Mouse (Mus musculus) kidney, adult 2 months (tissue): ENCODE measurements around the gene Kif5c. TPM values are rescaled to one million over a fixed set of nuclear protein-coding genes. Genes with fewer than 3 reads are reported as not detected.

Source experiments
- DNase-seq: peaks from one replicate; pipeline ENCODE4 v3.0.0; 2021
- H3K27ac ChIP-seq: fragments of 200-500 bp; 2 replicates; pipeline ENCODE4 v1.5.1; 2012; ENCODE audit warnings: low read depth, low read length, control low read depth, inconsistent platforms; ENCODE audit not compliant: insufficient read depth
- H3K27me3 ChIP-seq: fragments of 200-500 bp; replicated peaks from 2 replicates; pipeline ENCODE4 v1.6.1; 2012; ENCODE audit warnings: mild to moderate bottlenecking, moderate library complexity, low read length, inconsistent platforms; ENCODE audit not compliant: control insufficient read depth, insufficient read depth
- H3K36me3 ChIP-seq: fragments of 200-500 bp; 2 replicates; pipeline ENCODE4 v1.6.1; 2012; ENCODE audit warnings: mild to moderate bottlenecking, moderate library complexity, low read length, inconsistent platforms; ENCODE audit not compliant: control insufficient read depth, insufficient read depth
- H3K4me1 ChIP-seq: fragments of 200-500 bp; 2 replicates; pipeline ENCODE4 v1.6.1; 2011; ENCODE audit warnings: low read length; ENCODE audit not compliant: control insufficient read depth, insufficient read depth
- H3K4me3 ChIP-seq: fragments of 200-500 bp; 2 replicates; pipeline ENCODE4 v1.5.1; 2011; ENCODE audit warnings: mild to moderate bottlenecking, low read depth, low read length, control low read depth; ENCODE audit not compliant: insufficient read depth
- CTCF ChIP-seq: fragments of 200-500 bp; conservative IDR thresholded peaks from 2 replicates; pipeline ENCODE4 v1.5.1; 2011; ENCODE audit warnings: low read depth, mild to moderate bottlenecking, control low read depth, low read length, moderate library complexity, mixed read lengths; ENCODE audit not compliant: insufficient read depth, insufficient read length
- POLR2A ChIP-seq: fragments of 200-500 bp; IDR thresholded peaks from one replicate; pipeline ENCODE4 v1.6.1; 2011; ENCODE audit warnings: low read depth, low read length, control low read depth
- WGBS: fragments of 180-500 bp; shearing (Covaris S2); methylation state at CpG from one replicate; pipeline ENCODE4 v1.1.7; 2018; 5-methylcytosine and 5-hydroxymethylcytosine counted together
- polyA plus RNA-seq: library from polyadenylated mRNA; depleted of rRNA; stranded (reverse); fragments of >200 nt; gene quantifications from 2 replicates; pipeline ENCODE4 v1.2.3, GENCODE M21; 2012; rRNA removed

Gene Kif5c
- polyA plus RNA-seq = 0.45 and 0.58 TPM in 2 replicates

DNA sequence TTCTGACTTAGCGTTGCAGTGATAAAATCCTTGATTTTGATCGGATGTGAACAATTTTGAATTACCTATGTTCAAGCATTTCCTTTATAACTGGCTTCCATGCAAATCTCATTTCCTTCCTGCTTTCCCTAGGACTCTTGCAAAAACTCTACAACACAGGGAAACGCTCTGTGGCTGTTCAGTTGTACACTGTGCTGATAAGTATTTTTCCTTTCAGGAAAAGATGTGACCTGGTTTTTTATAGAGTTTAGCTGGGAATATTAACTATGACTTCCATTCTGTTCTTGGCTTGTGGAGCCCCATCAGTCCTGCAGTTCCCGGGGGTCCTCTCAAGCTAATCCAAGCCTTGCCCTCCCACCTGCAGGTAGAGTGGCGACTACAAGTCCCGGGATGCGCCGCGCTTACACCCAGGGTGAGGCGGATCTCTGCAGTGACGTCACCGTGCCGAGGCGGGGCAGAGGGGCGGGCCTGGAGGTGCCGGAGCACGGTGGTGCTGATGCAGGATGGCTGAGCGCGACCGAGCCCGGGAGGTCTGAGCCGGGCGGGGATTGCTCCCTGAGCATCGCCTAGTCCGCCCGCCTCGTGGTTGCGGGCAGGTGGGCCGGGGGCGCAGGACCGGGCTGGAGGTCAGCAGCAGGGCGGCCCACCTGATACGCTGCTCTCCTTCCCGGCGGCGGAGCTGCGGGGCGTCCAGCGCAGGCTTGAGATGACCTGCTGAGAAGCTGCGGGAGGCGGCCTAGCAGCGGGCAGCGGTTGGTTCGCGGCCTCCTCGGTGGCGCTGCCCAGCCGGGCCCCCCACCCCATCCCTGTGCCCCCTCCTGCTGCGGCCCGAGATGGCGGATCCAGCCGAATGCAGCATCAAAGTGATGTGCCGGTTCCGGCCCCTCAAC, at the start of gene Kif5c:
Gene Kif5c (plus strand): TSS at position 470 of the 890 bp plus-strand sequence.
- Histone ChIP-seq H3K27me3 (peaks cover 4% of the 10 kb centered on the region), H3K27ac (no peak within 1 kb of the TSS), H3K36me3 (no peaks in the 10 kb centered on the region), H3K4me1 (no peaks in the 10 kb centered on the region), H3K4me3 (peak within 1 kb of the TSS; percentile 58)
- TF ChIP-seq POLR2A (no peak), CTCF (no peak)
- 4% methylated on average over 54 of the region's 54 CpGs for WGBS
- DNase-seq = peak; percentile 84

DNA sequence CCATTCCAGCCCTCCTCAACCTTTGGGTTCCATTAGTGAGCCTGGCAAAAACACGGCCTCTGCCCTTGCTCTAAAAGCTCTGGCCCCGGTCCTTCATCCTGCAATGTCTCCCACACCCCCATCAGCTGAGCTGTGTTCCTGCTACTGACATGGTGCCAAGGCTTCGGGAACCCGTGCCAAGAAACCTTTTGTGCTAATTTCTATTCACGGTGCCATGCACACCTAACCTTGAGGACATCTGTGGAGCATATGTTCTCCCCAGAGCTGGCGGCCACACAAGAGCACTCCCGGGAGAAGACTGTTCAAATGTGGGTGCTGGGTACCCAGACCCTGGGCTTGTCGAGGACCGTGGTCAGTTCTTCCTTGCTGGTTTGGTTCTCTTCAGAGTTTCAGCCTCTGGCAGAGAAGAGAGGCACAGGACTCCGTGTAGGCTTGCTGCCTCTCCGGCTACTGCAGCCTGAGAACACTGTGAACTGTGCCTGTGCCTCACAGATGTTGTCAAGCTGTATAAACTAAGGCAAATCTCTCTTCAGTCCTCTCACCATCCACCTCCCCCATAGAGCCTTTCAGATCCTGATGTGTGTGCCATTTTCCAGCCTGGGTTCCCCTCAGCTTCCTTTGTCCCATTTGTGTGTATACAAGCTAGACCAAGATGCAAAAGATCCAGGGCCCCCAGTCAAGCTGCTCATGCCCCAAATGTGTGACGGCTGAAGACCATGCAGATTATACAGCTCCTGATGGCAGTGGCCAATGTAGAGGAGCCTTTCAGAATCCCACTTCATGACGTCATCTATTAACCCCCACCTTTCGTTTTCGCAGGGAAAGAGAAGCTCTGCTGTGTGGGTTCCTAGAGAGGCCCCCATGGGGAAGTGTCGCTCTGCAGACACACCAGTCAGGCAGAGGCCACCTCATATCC, 49.0 kb upstream of the Kif5c start:
- Histone ChIP-seq H3K36me3 (no peaks in the 10 kb centered on the region), H3K4me1 (peaks cover 4% of the 10 kb centered on the region; the same call in 1 of the 2 replicates), H3K27me3 (no peaks in the 10 kb centered on the region), H3K27ac (no peak overlapping the region), H3K4me3 (no peak overlapping the region)
- TF ChIP-seq POLR2A = no peak
- TF ChIP-seq CTCF = no peak
- WGBS = 42% methylated on average over 16 of the region's 16 CpGs
- DNase-seq = peak; percentile 90

DNA sequence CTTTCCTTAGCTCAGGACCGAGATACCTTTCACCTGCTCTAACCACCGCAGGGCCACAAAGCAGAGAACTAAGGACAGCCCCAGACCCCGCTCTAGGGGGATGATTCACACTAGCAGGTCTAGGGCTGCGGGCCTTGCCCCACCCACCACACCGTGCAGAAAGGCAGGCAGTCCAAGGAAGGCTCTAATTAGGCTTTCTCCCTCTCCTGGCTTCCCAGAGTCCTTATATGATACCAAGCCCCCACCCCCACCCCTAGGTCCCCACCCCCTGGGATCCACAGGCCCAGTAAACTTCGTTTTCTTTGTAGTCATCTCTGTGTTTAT, 48.4 kb upstream of the Kif5c start:
- H3K27ac ChIP-seq = no peak overlapping the region
- H3K36me3 ChIP-seq = no peaks in the 10 kb centered on the region
- TF ChIP-seq POLR2A = no peak
- no peak for TF ChIP-seq CTCF
- peaks cover 4% of the 10 kb centered on the region; the same call in 1 of the 2 replicates for H3K4me1 ChIP-seq
- DNase-seq = no peak
- WGBS = 54% methylated on average over 6 of the region's 6 CpGs
- no peaks in the 10 kb centered on the region for H3K27me3 ChIP-seq
- H3K4me3 ChIP-seq = no peak overlapping the region

DNA sequence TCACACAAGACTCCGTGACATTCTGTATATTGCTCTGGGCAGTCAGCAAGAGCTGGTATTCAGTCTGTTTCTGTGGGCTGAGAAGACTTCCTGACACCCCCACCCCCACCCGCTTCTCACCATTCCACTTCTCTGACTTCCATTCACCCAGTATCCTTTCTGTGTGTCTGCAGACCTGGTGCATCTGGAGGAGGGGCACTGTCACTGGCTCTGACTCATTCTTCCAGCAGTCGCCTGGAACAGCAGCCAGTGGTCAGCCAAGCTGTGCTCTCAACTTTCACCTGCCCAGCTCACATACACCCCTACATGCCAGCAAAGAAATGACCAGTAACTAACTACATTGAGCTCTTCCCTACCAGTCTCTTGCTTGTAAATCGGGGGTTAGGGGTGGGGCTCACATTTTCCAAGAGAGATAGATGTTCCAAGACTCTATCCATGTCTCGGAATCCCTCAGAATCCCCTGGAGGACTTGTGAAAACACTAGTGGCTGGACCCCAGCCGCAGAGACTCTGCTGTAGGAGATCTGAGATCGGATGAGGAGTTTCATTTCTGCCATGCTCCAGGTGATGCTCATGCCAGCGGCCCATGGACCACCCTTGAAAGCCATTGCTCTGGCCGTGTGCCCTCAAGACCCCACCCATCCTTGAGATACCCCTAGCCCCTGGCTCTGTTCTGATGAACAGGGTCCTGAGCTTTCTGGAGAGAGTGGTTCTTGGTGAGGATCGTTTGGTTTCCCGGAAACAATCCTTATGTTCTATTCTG, 47.8 kb upstream of the Kif5c start:
- Histone ChIP-seq H3K27me3 (no peaks in the 10 kb centered on the region), H3K4me3 (no peak overlapping the region), H3K36me3 (no peaks in the 10 kb centered on the region), H3K4me1 (peaks cover 4% of the 10 kb centered on the region; the same call in 1 of the 2 replicates), H3K27ac (no peak overlapping the region)
- DNase-seq = peak; percentile 11
- TF ChIP-seq POLR2A (no peak), CTCF (no peak)
- WGBS = 40% methylated on average over 11 of the region's 11 CpGs

DNA sequence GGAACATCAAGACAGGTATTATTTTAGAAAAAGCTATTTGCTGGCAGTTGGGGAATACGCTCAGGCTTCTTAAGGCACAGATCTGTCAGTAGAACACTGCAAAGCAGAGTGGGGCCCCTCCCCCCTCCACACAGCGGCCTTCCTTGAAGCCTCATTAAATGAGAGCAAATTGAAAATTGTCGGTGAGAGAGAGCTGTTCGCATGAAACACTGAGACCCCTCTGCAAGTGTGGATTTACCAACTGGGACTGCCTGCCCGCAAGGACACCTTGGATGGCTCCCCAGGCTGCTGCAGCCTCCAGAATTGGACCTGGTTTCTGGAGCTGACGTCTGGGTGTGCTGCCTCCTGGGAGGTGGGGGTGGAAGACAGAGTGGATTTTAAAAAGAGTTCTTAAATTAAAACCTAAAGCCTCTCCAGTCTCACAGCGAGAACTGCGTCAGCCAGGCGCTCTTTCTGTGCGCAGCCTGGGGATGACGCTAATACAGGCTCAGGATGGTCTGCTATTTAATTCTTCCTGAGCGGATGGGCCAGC, 46.9 kb upstream of the Kif5c start:
- Histone ChIP-seq H3K27me3 (no peaks in the 10 kb centered on the region), H3K4me1 (peaks cover 4% of the 10 kb centered on the region; the same call in 1 of the 2 replicates), H3K4me3 (no peak overlapping the region), H3K36me3 (no peaks in the 10 kb centered on the region), H3K27ac (no peak overlapping the region)
- TF ChIP-seq CTCF = no peak
- no peak for TF ChIP-seq POLR2A
- WGBS = 59% methylated on average over 12 of the region's 12 CpGs
- DNase-seq = no peak

DNA sequence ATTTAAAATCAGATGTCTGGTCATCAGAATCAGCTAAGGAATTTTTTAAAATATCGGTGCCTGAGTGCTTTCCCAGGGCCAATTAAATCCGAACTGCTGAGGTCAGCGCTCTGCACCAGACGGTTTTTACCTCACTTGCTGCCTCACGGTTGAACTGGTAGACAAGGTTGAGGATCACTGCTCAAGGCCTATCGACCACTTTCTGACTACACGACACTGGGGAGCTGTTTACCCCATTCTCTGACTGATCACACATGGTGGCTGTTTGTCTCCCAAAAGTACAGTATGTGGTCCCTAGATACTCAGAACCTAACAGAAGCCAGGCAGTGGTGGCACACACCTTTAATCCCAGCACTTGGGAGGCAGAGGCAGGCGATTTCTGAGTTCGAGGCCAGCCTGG, 46.4 kb upstream of the Kif5c start:
- 57% methylated on average over 9 of the region's 9 CpGs for WGBS
- Histone ChIP-seq H3K27ac (no peak overlapping the region), H3K27me3 (no peaks in the 10 kb centered on the region), H3K4me3 (no peak overlapping the region), H3K36me3 (no peaks in the 10 kb centered on the region), H3K4me1 (peaks cover 4% of the 10 kb centered on the region; the same call in 1 of the 2 replicates)
- TF ChIP-seq POLR2A (no peak), CTCF (no peak)
- DNase-seq = peak; percentile 21
